Mouse (Mus musculus) midbrain, embryonic 16.5 days (tissue): ENCODE results near the gene Nqo1. TPM values are rescaled to one million over a fixed set of nuclear protein-coding genes. Genes with fewer than 3 reads are reported as not detected.

Source experiments
- ATAC-seq: fragments of 200-750 bp; cut with Nextera tagmentation; 2 replicates; pipeline ENCODE4 v1.8.0; 2017; ENCODE audit warnings: moderate TSS enrichment
- H3K27ac ChIP-seq: fragments of 300-500 bp; sonication (generic); 2 replicates; pipeline ENCODE4 v1.5.1; 2014; ENCODE audit warnings: mild to moderate bottlenecking, low read length, mixed read lengths
- H3K27me3 ChIP-seq: fragments of 300-500 bp; sonication (generic); 2 replicates; pipeline ENCODE4 v1.6.1; 2014; ENCODE audit warnings: low read depth, low read length, mixed read lengths; ENCODE audit not compliant: control insufficient read depth, insufficient read depth
- H3K36me3 ChIP-seq: fragments of 300-500 bp; sonication (generic); 2 replicates; pipeline ENCODE4 v1.6.1; 2014; ENCODE audit warnings: mild to moderate bottlenecking, low read length, moderate library complexity, mixed read lengths; ENCODE audit not compliant: control insufficient read depth, insufficient read depth
- H3K4me1 ChIP-seq: fragments of 300-500 bp; sonication (generic); 2 replicates; pipeline ENCODE4 v1.6.1; 2014; ENCODE audit warnings: mild to moderate bottlenecking, low read length, mixed read lengths; ENCODE audit not compliant: control insufficient read depth, insufficient read depth
- H3K4me2 ChIP-seq: fragments of 300-500 bp; sonication (generic); 2 replicates; pipeline ENCODE4 v1.6.1; 2014; ENCODE audit warnings: mild to moderate bottlenecking, low read length, mixed read lengths
- H3K4me3 ChIP-seq: fragments of 300-500 bp; sonication (generic); 2 replicates; pipeline ENCODE4 v1.5.1; 2014; ENCODE audit warnings: low read depth, mild to moderate bottlenecking, low read length, moderate library complexity, mixed read lengths
- H3K9ac ChIP-seq: fragments of 300-500 bp; sonication (generic); 2 replicates; pipeline ENCODE4 v1.6.1; 2014; ENCODE audit warnings: low read depth, low read length, mixed read lengths
- H3K9me3 ChIP-seq: fragments of 300-500 bp; sonication (generic); replicated peaks from 2 replicates; pipeline ENCODE4 v1.6.1; 2014; ENCODE audit warnings: mild to moderate bottlenecking, low read length, mixed read lengths; ENCODE audit not compliant: control insufficient read depth, poor library complexity, severe bottlenecking
- WGBS: fragments of 180-500 bp; shearing (Covaris S2); extraction: QIAGEN DNeasy Blood & Tissue Kit; methylation state at CpG from one replicate; pipeline ENCODE4 v1.1.7; 2014; 5-methylcytosine and 5-hydroxymethylcytosine counted together
- polyA plus RNA-seq: library from polyadenylated mRNA; unstranded; fragments of >200 nt; fragmentation: Nextera tagmentation; extraction: Ambion mirVana; gene quantifications from 2 replicates; pipeline ENCODE4 v1.2.1, GENCODE M21; 2015

The Nqo1 gene
- polyA plus RNA-seq, 1 experiment from 2014 or later: 7.1 TPM

- no peak overlapping the region for H3K4me2 ChIP-seq
- 63% methylated on average over 5 of the region's 5 CpGs for WGBS
- H3K4me3 ChIP-seq: no peak overlapping the region
- ATAC-seq: no peak
- no peaks in the 10 kb centered on the region for H3K4me1 ChIP-seq
- no peaks in the 10 kb centered on the region for H3K27me3 ChIP-seq
- H3K9ac ChIP-seq: no peak overlapping the region
- H3K27ac ChIP-seq: no peak overlapping the region
- peaks cover 3% of the 10 kb centered on the region; the same call in 1 of the 2 replicates for H3K36me3 ChIP-seq
- no peaks in the 10 kb centered on the region for H3K9me3 ChIP-seq
Measured at GRCm38 (mm10) chr8:107384651-107385050, 18.4 kb downstream of the Nqo1 start.

GRCm38 (mm10) chr8:107382898-107383297 is 20.1 kb downstream of the Nqo1 start:
- no peaks in the 10 kb centered on the region for H3K4me1 ChIP-seq
- peaks cover 9% of the 10 kb centered on the region; the same call in 1 of the 2 replicates for H3K36me3 ChIP-seq
- no peak overlapping the region for H3K9ac ChIP-seq
- no peaks in the 10 kb centered on the region for H3K27me3 ChIP-seq
- 77% methylated on average over 4 of the region's 4 CpGs for WGBS
- no peak overlapping the region for H3K4me2 ChIP-seq
- H3K4me3 ChIP-seq: no peak overlapping the region
- no peak for ATAC-seq
- H3K27ac ChIP-seq: no peak overlapping the region
- no peaks in the 10 kb centered on the region for H3K9me3 ChIP-seq

GRCm38 (mm10) chr8:107381666-107382065 is 21.3 kb downstream of the Nqo1 start:
- WGBS: 95% methylated on average over 4 of the region's 4 CpGs

GRCm38 (mm10) chr8:107380734-107381133 is 22.3 kb downstream of the Nqo1 start:
- Histone ChIP-seq H3K4me3 (no peak overlapping the region), H3K9ac (no peak overlapping the region), H3K4me2 (no peak overlapping the region), H3K9me3 (no peaks in the 10 kb centered on the region), H3K27ac (no peak overlapping the region), H3K4me1 (no peaks in the 10 kb centered on the region), H3K27me3 (no peaks in the 10 kb centered on the region), H3K36me3 (peaks cover 9% of the 10 kb centered on the region; the same call in 1 of the 2 replicates)
- ATAC-seq: no peak
- 95% methylated on average over 8 of the region's 8 CpGs for WGBS

More at GRCm38 (mm10) chr8:107381666-107382065, 21.3 kb downstream of the Nqo1 start:
- ATAC-seq: no peak
- Histone ChIP-seq H3K27me3 (no peaks in the 10 kb centered on the region), H3K4me2 (no peak overlapping the region), H3K4me1 (no peaks in the 10 kb centered on the region), H3K27ac (no peak overlapping the region), H3K4me3 (no peak overlapping the region), H3K9ac (no peak overlapping the region), H3K9me3 (no peaks in the 10 kb centered on the region), H3K36me3 (peaks cover 9% of the 10 kb centered on the region; the same call in 1 of the 2 replicates)

GRCm38 (mm10) chr8:107377346-107377745 is 25.7 kb downstream of the Nqo1 start:
- no peaks in the 10 kb centered on the region for H3K9me3 ChIP-seq
- no peaks in the 10 kb centered on the region for H3K4me1 ChIP-seq
- ATAC-seq: no peak
- peaks cover 10% of the 10 kb centered on the region; the same call in 1 of the 2 replicates for H3K36me3 ChIP-seq
- WGBS: 94% methylated on average over 3 of the region's 3 CpGs
- H3K27me3 ChIP-seq: no peaks in the 10 kb centered on the region
- H3K9ac ChIP-seq: no peak overlapping the region
- no peak overlapping the region for H3K4me3 ChIP-seq
- no peak overlapping the region for H3K4me2 ChIP-seq
- H3K27ac ChIP-seq: no peak overlapping the region

- Histone ChIP-seq H3K4me3 (no peak overlapping the region), H3K27me3 (no peaks in the 10 kb centered on the region), H3K9me3 (no peaks in the 10 kb centered on the region), H3K27ac (no peak overlapping the region), H3K4me2 (no peak overlapping the region), H3K4me1 (no peaks in the 10 kb centered on the region), H3K36me3 (peaks cover 36% of the 10 kb centered on the region), H3K9ac (no peak overlapping the region)
- 93% methylated on average over 4 of the region's 4 CpGs for WGBS
- ATAC-seq: no peak
Measured at GRCm38 (mm10) chr8:107370311-107370710, 32.7 kb downstream of the Nqo1 start.

Other genes with a start within 250 kb of the Nqo1 start
- gene Nfat5, start 109.7 kb downstream of the Nqo1 start, polyA plus RNA-seq: 8.8 and 11.2 TPM in 2 replicates
- gene Nob1, start 21.8 kb upstream of the Nqo1 start, polyA plus RNA-seq: 67.8 and 73.1 TPM in 2 replicates
- 39.0 and 42.7 TPM in 2 replicates for gene Wwp2, start 33.2 kb upstream of the Nqo1 start, polyA plus RNA-seq
- 237 and 251 TPM in 2 replicates for gene Psmd7, start 185.3 kb upstream of the Nqo1 start, polyA plus RNA-seq